Mouse (Mus musculus): Measurements from ENCODE around the gene Zfpm1.

The Zfpm1 gene

GRCm38 (mm10) chr8:122349357-122350297 is 67.7 kb downstream of the Zfpm1 start:
- DNase-seq = no peak

GRCm38 (mm10) chr8:122350309-122351089 is 68.6 kb downstream of the Zfpm1 start:
- DNase-seq = no peak

- DNase-seq = peak; percentile 64
Measured at GRCm38 (mm10) chr8:122354157-122354556, 72.2 kb downstream of the Zfpm1 start.

- DNase-seq = no peak
Measured at GRCm38 (mm10) chr8:122355642-122356606, 74.0 kb downstream of the Zfpm1 start.

- no peak for DNase-seq
Measured at GRCm38 (mm10) chr8:122357202-122357601, 75.3 kb downstream of the Zfpm1 start.

- DNase-seq = no peak
Measured at GRCm38 (mm10) chr8:122357641-122358040, 75.7 kb downstream of the Zfpm1 start.

GRCm38 (mm10) chr8:122359111-122359775 is 77.3 kb downstream of the Zfpm1 start:
- DNase-seq = no peak

- no peak for DNase-seq
Measured at GRCm38 (mm10) chr8:122360696-122361416, 78.9 kb downstream of the Zfpm1 start, which contains the start of gene Trhr2. Gene Trhr2 (minus strand): TSS chr8:122360746.

GRCm38 (mm10) chr8:122362271-122362670 is 80.3 kb downstream of the Zfpm1 start:
- DNase-seq = no peak

GRCm38 (mm10) chr8:122362967-122363366 is 81.0 kb downstream of the Zfpm1 start:
- DNase-seq = no peak

GRCm38 (mm10) chr8:122368494-122368893 is 86.6 kb downstream of the Zfpm1 start:
- no peak for DNase-seq

GRCm38 (mm10) chr8:122369665-122370064 is 87.7 kb downstream of the Zfpm1 start:
- DNase-seq = peak; percentile 88

- no peak for DNase-seq
Measured at GRCm38 (mm10) chr8:122371706-122372105, 89.8 kb downstream of the Zfpm1 start.

GRCm38 (mm10) chr8:122375320-122375719 is 93.4 kb downstream of the Zfpm1 start:
- no peak for DNase-seq

- DNase-seq = no peak
Measured at GRCm38 (mm10) chr8:122375751-122376364, 93.9 kb downstream of the Zfpm1 start.

GRCm38 (mm10) chr8:122376365-122377231 is 94.7 kb downstream of the Zfpm1 start, which contains the start of gene Zc3h18:
Gene Zc3h18 (plus strand): TSS chr8:122376609.
- DNase-seq = peak; percentile 99

- no peak for DNase-seq
Measured at GRCm38 (mm10) chr8:122383039-122383438, 101.1 kb downstream of the Zfpm1 start.
